Mouse (Mus musculus): ENCODE measurements around the gene Arhgap22. TPM values are rescaled to one million over a fixed set of nuclear protein-coding genes. Genes with fewer than 3 reads are reported as not detected.

The Arhgap22 gene
- total and polyA plus RNA-seq, 3 experiments, result 0.11 TPM; not detected in 2

DNA sequence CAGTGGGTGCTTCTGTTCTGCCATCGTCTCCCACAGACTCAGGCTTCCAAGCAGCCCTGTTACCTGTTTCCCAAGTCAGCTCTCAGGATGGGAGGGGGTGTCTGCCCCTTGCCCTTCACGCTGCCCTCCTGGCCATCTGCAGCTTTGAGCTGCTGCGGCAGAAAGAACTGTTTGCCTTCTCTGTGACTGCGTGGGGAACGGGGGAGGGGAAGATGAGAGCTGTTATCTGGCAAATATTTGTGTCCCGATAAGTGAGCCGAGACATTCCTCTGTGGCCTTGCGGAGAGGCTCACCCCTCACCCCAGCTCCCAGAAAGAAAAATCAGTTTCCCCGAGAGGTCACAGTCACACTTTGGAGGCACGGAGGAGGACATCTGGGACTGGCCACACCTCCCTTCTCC, 149.0 kb downstream of the Arhgap22 start:
- no peaks in the 10 kb centered on the region for H3K27me3 ChIP-seq (ENCODE audit: control insufficient read depth in 1 of 2, insufficient read depth in 2 of 2, low read length in 2 of 2)
- H3K79me2 ChIP-seq (ENCODE audit: control insufficient read depth, insufficient read depth, low read length, poor library complexity), result no peaks in the 10 kb centered on the region
- H3K4me1 ChIP-seq (ENCODE audit: control insufficient read depth in 1 of 2, insufficient read depth in 2 of 2, low read length in 2 of 2), result no peaks in the 10 kb centered on the region; a peak in 1 of 4 replicates
- H3K4me3 ChIP-seq (ENCODE audit: control insufficient read depth in 1 of 2, insufficient read depth in 1 of 2, low read depth in 2 of 2, low read length in 2 of 2), result no peak overlapping the region
- no peak overlapping the region for H3K9ac ChIP-seq (ENCODE audit: control insufficient read depth, low read depth, low read length, poor library complexity, severe bottlenecking)
- no peak for TF ChIP-seq UBTF (IDR thresholded peaks at IDR 0.05; ENCODE audit: borderline replicate concordance, insufficient read depth, low read depth, low read length)
- no peak for TF ChIP-seq TAL1 (IDR thresholded peaks at IDR 0.05; ENCODE audit: low read length)
- TF ChIP-seq MAFK (IDR thresholded peaks at IDR 0.05; ENCODE audit: borderline replicate concordance, low read depth, low read length), result no peak
- no peak for TF ChIP-seq POLR2AphosphoS2 (IDR thresholded peaks at IDR 0.05; ENCODE audit: low read length)
- no peak for TF ChIP-seq GATA1 (IDR thresholded peaks at IDR 0.05; ENCODE audit: low read depth, low read length)
- no peak for TF ChIP-seq MAZ (IDR thresholded peaks at IDR 0.05; ENCODE audit: low read depth, low read length)
- TF ChIP-seq TBP (IDR thresholded peaks at IDR 0.05; ENCODE audit: low read depth, low read length), result no peak
- TF ChIP-seq SIN3A (IDR thresholded peaks at IDR 0.05; ENCODE audit: low read length), result no peak
- TF ChIP-seq NELFE (IDR thresholded peaks at IDR 0.05; ENCODE audit: low read depth, low read length), result no peak
- DNase-seq (ENCODE audit: low read depth, low spot score), result no peak
- no peak overlapping the region for H3K27ac ChIP-seq (ENCODE audit: control insufficient read depth, low read depth, low read length)
- no peaks in the 10 kb centered on the region for H3K36me3 ChIP-seq (ENCODE audit: control insufficient read depth in 1 of 2, insufficient read depth in 2 of 2, low read length in 2 of 2)
- no peaks in the 10 kb centered on the region for H3K9me3 ChIP-seq (replicated peaks; ENCODE audit: insufficient read depth, low read length)

- Histone ChIP-seq H3K9ac (ENCODE audit: control insufficient read depth, low read depth, low read length, poor library complexity, severe bottlenecking) (no peak overlapping the region), H3K79me2 (ENCODE audit: control insufficient read depth, insufficient read depth, low read length, poor library complexity) (no peaks in the 10 kb centered on the region), H3K27ac (ENCODE audit: control insufficient read depth, low read depth, low read length) (no peak overlapping the region), H3K36me3 (ENCODE audit: control insufficient read depth in 1 of 2, insufficient read depth in 2 of 2, low read length in 2 of 2) (no peaks in the 10 kb centered on the region), H3K4me3 (ENCODE audit: control insufficient read depth in 1 of 2, insufficient read depth in 1 of 2, low read depth in 2 of 2, low read length in 2 of 2) (no peak overlapping the region), H3K4me1 (ENCODE audit: control insufficient read depth in 1 of 2, insufficient read depth in 2 of 2, low read length in 2 of 2) (no peaks in the 10 kb centered on the region; a peak in 1 of 4 replicates), H3K9me3 (replicated peaks; ENCODE audit: insufficient read depth, low read length) (no peaks in the 10 kb centered on the region), H3K27me3 (ENCODE audit: control insufficient read depth in 1 of 2, insufficient read depth in 2 of 2, low read length in 2 of 2) (no peaks in the 10 kb centered on the region)
- DNase-seq (ENCODE audit: low read depth, low spot score), result no peak
- TF ChIP-seq POLR2AphosphoS2 (IDR thresholded peaks at IDR 0.05; ENCODE audit: low read length), result no peak
- no peak for TF ChIP-seq UBTF (IDR thresholded peaks at IDR 0.05; ENCODE audit: borderline replicate concordance, insufficient read depth, low read depth, low read length)
- TF ChIP-seq MAFK (IDR thresholded peaks at IDR 0.05; ENCODE audit: borderline replicate concordance, low read depth, low read length), result no peak
- TF ChIP-seq ZMIZ1 (IDR thresholded peaks at IDR 0.05; ENCODE audit: low read depth, low read length), result no peak
- no peak for TF ChIP-seq CHD2 (IDR thresholded peaks at IDR 0.05; ENCODE audit: low read length)
- TF ChIP-seq RCOR1 (IDR thresholded peaks at IDR 0.05; ENCODE audit: low read depth, low read length), result no peak
- no peak for TF ChIP-seq HCFC1 (IDR thresholded peaks at IDR 0.05; ENCODE audit: low read depth, low read length)
- no peak for TF ChIP-seq USF1 (IDR thresholded peaks at IDR 0.05; ENCODE audit: low read depth, low read length)
Measured at GRCm38 (mm10) chr14:33363611-33364010, 149.8 kb downstream of the Arhgap22 start.

DNA sequence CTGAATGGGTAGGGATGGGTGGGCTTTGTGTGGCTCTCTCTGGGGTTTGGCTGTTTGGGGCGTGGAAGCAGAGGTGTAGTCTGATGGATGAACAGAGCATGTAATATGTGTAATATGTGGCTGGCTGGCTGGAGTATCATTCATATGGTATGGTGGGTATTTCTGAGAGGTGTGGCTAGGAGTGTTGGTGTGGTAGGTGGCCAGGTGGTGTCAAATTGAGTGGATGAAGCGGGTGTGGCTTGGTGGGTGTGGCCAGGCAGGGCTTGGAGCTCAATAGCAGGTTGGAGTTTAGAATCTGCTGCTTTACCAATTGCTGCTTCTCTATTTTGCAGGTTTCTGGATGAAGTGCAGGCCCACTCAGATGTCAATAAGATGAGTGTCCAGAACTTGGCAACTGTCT, 150.2 kb downstream of the Arhgap22 start:
- no peak overlapping the region for H3K9ac ChIP-seq (ENCODE audit: control insufficient read depth, low read depth, low read length, poor library complexity, severe bottlenecking)
- no peak overlapping the region for H3K4me3 ChIP-seq (ENCODE audit: control insufficient read depth in 1 of 2, insufficient read depth in 1 of 2, low read depth in 2 of 2, low read length in 2 of 2)
- no peaks in the 10 kb centered on the region for H3K27me3 ChIP-seq (ENCODE audit: control insufficient read depth in 1 of 2, insufficient read depth in 2 of 2, low read length in 2 of 2)
- TF ChIP-seq ZKSCAN1 (IDR thresholded peaks at IDR 0.05; ENCODE audit: low read depth, low read length), result no peak
- H3K27ac ChIP-seq (ENCODE audit: control insufficient read depth, low read depth, low read length), result no peak overlapping the region
- H3K79me2 ChIP-seq (ENCODE audit: control insufficient read depth, insufficient read depth, low read length, poor library complexity), result no peaks in the 10 kb centered on the region
- no peaks in the 10 kb centered on the region for H3K36me3 ChIP-seq (ENCODE audit: control insufficient read depth in 1 of 2, insufficient read depth in 2 of 2, low read length in 2 of 2)
- H3K4me1 ChIP-seq (ENCODE audit: control insufficient read depth in 1 of 2, insufficient read depth in 2 of 2, low read length in 2 of 2), result no peaks in the 10 kb centered on the region; a peak in 1 of 4 replicates
- no peaks in the 10 kb centered on the region for H3K9me3 ChIP-seq (replicated peaks; ENCODE audit: insufficient read depth, low read length)
- no peak for DNase-seq (ENCODE audit: low read depth, low spot score)

Data from MEL (cell line).